Mouse (Mus musculus): ENCODE measurements around the gene Gm37240. TPM values are rescaled to one million over a fixed set of nuclear protein-coding genes. Genes with fewer than 3 reads are reported as not detected.

Gm37240 gene
- polyA plus RNA-seq, 1 experiment from 2014 or later, result 18.1 TPM

DNA sequence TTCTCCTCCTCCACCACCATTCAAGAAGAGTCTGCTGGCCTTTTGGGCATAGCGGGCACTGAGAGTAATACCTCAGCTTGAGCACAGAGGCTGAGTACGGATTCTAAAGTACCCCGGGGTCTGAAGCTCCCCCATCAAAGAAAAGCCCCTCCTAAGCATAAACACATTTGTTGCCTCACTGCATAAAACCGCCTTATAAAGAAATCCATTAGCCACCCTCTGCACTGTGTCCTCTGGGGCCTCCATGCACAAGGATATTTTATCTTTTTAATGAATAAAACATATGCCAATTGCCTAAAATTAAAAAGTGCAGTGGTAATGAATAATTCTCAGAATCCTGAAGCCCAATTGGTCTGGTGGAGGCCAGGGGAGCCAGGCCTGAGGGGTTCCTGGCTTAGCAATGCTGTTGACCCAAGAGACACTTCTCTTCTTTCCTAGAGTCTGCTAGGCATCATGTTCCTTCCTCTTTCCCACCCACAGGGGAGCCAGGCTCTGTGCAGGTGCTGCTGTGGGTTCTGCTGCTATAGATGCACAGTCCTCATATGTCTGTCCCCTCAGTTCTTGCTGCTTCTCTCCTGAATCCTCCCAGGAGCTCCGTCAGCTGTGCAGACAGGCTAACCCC, 463.8 kb downstream of the Gm37240 start:
- Histone ChIP-seq H3K4me3 (ENCODE audit: low read depth, low read length) (no peak overlapping the region), H3K27ac (replicated peaks) (no peak overlapping the region), H3K9me3 (ENCODE audit: control insufficient read depth, low read length) (no peaks in the 10 kb centered on the region), H3K4me1 (replicated peaks; ENCODE audit: control insufficient read depth, insufficient read depth) (no peaks in the 10 kb centered on the region), H3K9ac (ENCODE audit: low read length) (no peak overlapping the region), H3K36me3 (ENCODE audit: control insufficient read depth, insufficient read depth, low read length) (no peaks in the 10 kb centered on the region), H3K27me3 (ENCODE audit: control insufficient read depth, insufficient read depth, low read length) (no peaks in the 10 kb centered on the region), H3K4me2 (replicated peaks; ENCODE audit: low read depth) (no peak overlapping the region)
- no peak for ATAC-seq (ENCODE audit: low FRiP score, low TSS enrichment)
- TF ChIP-seq EP300 (optimal IDR thresholded peaks at IDR 0.05), result no peak
- no peak for TF ChIP-seq CTCF (IDR thresholded peaks at IDR 0.05; ENCODE audit: low read depth)
- WGBS, result 80% methylated on average over 5 of the region's 5 CpGs
- DNase-seq (ENCODE audit: low spot score), result no peak

DNA sequence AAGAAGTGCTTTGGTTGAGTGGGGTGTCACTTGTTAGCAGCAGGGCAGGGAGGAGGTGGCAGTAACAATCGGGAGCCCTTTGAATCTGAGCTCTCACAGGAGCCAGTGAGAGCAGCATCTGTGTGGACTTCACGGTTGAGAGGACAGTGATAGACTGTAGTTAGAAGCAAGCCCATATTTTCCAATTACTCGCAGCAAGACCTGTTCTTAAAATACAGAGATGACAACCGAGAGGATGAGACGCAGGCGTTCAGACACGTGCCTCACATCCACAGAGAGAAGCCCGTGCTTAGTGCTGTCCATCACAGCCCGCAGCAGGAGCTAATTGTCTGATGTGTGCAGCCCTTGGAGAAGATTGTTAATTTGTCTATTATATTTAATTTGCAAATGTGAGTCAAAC, 465.9 kb downstream of the Gm37240 start:
- H3K4me2 ChIP-seq (replicated peaks; ENCODE audit: low read depth), result no peak overlapping the region
- H3K4me3 ChIP-seq (ENCODE audit: low read depth, low read length), result no peak overlapping the region
- H3K27ac ChIP-seq (replicated peaks), result no peak overlapping the region
- 78% methylated on average over 9 of the region's 9 CpGs for WGBS
- no peaks in the 10 kb centered on the region for H3K27me3 ChIP-seq (ENCODE audit: control insufficient read depth, insufficient read depth, low read length)
- no peaks in the 10 kb centered on the region for H3K4me1 ChIP-seq (replicated peaks; ENCODE audit: control insufficient read depth, insufficient read depth)
- H3K36me3 ChIP-seq (ENCODE audit: control insufficient read depth, insufficient read depth, low read length), result no peaks in the 10 kb centered on the region
- H3K9ac ChIP-seq (ENCODE audit: low read length), result no peak overlapping the region
- no peaks in the 10 kb centered on the region for H3K9me3 ChIP-seq (ENCODE audit: control insufficient read depth, low read length)
- ATAC-seq (ENCODE audit: low FRiP score, low TSS enrichment) (no peak), DNase-seq (ENCODE audit: low spot score) (no peak)
- TF ChIP-seq CTCF (IDR thresholded peaks at IDR 0.05; ENCODE audit: low read depth) (no peak), EP300 (optimal IDR thresholded peaks at IDR 0.05) (no peak)

DNA sequence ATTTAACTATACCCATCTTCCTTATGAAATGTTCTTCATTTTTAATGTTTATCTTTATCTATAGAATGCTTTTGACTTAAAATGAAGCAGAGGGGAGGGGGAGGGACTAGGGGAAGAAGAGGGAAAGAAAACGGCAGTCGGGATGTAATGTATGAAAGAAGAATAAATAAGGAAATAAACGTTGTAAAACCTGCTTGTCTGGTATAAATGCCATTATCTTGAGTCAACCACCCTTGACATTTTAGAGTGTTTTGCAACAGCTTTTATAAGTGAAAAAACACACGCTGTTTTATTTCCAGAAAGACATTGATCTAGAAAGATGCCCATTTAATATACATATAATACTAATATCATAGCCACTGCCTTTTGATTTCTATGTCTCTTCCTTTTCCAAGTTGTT, 469.7 kb downstream of the Gm37240 start:
- DNase-seq (ENCODE audit: low spot score) (no peak), ATAC-seq (ENCODE audit: low FRiP score, low TSS enrichment) (0 out of 2 replicates have a peak, but pooled peaks have one; percentile 59)
- Histone ChIP-seq H3K27me3 (ENCODE audit: control insufficient read depth, insufficient read depth, low read length) (no peaks in the 10 kb centered on the region), H3K4me1 (replicated peaks; ENCODE audit: control insufficient read depth, insufficient read depth) (no peaks in the 10 kb centered on the region), H3K4me2 (replicated peaks; ENCODE audit: low read depth) (no peak overlapping the region), H3K9ac (ENCODE audit: low read length) (no peak overlapping the region), H3K36me3 (ENCODE audit: control insufficient read depth, insufficient read depth, low read length) (no peaks in the 10 kb centered on the region), H3K9me3 (ENCODE audit: control insufficient read depth, low read length) (no peaks in the 10 kb centered on the region), H3K27ac (replicated peaks) (no peak overlapping the region), H3K4me3 (ENCODE audit: low read depth, low read length) (no peak overlapping the region)
- TF ChIP-seq CTCF (IDR thresholded peaks at IDR 0.05; ENCODE audit: low read depth) (no peak), EP300 (optimal IDR thresholded peaks at IDR 0.05) (no peak)
- 55% methylated on average over 4 of the region's 4 CpGs for WGBS

DNA sequence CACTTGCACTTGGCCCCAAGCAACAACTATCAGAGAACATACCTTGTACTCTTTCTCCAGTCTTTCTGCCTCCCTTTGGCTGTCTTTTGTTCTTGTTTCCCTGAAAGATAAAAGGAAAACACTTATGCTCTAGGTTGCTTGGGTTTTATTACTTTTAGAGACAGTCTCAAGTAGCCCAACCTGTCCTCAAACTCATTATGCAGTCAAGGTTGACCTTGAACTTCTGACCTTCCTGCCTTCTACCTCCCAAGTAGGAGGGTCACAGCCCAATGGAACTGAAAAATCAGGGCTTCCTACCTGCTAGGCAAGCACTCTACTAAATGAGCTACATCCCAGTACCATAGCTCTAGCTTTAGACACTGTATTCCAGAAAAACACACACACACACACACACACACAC, 488.5 kb downstream of the Gm37240 start:
- H3K36me3 ChIP-seq (ENCODE audit: control insufficient read depth, insufficient read depth, low read length), result no peaks in the 10 kb centered on the region
- no peak overlapping the region for H3K4me2 ChIP-seq (replicated peaks; ENCODE audit: low read depth)
- H3K4me3 ChIP-seq (ENCODE audit: low read depth, low read length), result no peak overlapping the region
- H3K9ac ChIP-seq (ENCODE audit: low read length), result no peak overlapping the region
- no peak for TF ChIP-seq CTCF (IDR thresholded peaks at IDR 0.05; ENCODE audit: low read depth)
- no peak for TF ChIP-seq EP300 (optimal IDR thresholded peaks at IDR 0.05)
- no peak overlapping the region for H3K27ac ChIP-seq (replicated peaks)
- DNase-seq (ENCODE audit: low spot score) (no peak), ATAC-seq (ENCODE audit: low FRiP score, low TSS enrichment) (no peak)
- no peaks in the 10 kb centered on the region for H3K27me3 ChIP-seq (ENCODE audit: control insufficient read depth, insufficient read depth, low read length)
- no peaks in the 10 kb centered on the region for H3K9me3 ChIP-seq (ENCODE audit: control insufficient read depth, low read length)
- H3K4me1 ChIP-seq (replicated peaks; ENCODE audit: control insufficient read depth, insufficient read depth), result no peaks in the 10 kb centered on the region

DNA sequence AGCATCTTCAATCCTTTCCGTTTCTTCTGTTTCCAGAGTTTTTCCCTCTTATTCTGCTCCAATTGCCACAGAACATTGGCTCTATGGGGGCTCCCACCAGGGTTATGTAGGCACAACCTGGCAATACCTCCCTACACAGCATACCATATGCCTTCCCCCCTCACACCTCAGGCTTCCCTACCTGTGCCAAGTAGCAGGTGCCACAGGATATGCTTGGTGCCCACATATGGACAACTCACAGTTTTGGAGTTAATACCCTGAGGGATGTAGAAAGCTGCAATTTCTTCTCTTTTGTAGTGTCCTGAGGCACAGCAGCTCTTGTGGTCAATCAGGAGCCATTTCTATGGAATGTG, 488.9 kb downstream of the Gm37240 start:
- TF ChIP-seq CTCF (IDR thresholded peaks at IDR 0.05; ENCODE audit: low read depth) (no peak), EP300 (optimal IDR thresholded peaks at IDR 0.05) (no peak)
- DNase-seq (ENCODE audit: low spot score) (no peak), ATAC-seq (ENCODE audit: low FRiP score, low TSS enrichment) (no peak)
- Histone ChIP-seq H3K9me3 (ENCODE audit: control insufficient read depth, low read length) (no peaks in the 10 kb centered on the region), H3K4me1 (replicated peaks; ENCODE audit: control insufficient read depth, insufficient read depth) (no peaks in the 10 kb centered on the region), H3K27me3 (ENCODE audit: control insufficient read depth, insufficient read depth, low read length) (no peaks in the 10 kb centered on the region), H3K27ac (replicated peaks) (no peak overlapping the region), H3K4me2 (replicated peaks; ENCODE audit: low read depth) (no peak overlapping the region), H3K36me3 (ENCODE audit: control insufficient read depth, insufficient read depth, low read length) (no peaks in the 10 kb centered on the region), H3K9ac (ENCODE audit: low read length) (no peak overlapping the region), H3K4me3 (ENCODE audit: low read depth, low read length) (no peak overlapping the region)
- WGBS, result 87% methylated on average over 1 of the region's 1 CpGs

DNA sequence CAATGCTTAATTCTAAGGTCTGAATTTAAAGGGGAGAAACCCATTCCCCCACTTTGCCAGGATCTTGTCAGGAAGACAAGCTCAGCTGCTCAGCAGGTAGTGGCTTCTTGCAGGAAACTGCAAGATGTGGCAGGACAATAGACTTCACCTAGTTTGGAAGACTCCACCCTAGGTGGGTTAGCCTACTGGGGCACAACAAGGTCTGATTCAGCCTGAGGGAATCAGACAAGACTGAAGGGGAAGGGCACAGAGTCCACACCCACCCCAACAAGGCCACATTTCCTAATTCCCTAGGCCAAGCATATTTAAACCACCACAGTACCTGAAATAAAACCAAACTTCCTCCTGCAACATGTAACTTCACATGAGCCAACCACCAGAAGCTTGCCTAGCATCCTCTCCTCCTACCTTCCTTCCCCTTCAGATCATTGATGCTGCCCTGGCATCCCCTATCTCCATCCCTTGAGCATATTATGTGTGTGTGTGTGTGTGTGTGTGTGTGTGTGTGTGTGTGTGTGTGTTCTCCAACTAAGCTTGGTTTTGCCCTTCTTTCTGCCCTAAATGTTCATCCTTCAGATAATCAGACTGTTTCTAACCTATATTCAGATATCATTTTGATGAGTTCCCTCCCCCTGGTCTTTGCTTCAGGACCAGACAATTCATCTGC, 489.4 kb downstream of the Gm37240 start:
- H3K4me2 ChIP-seq (replicated peaks; ENCODE audit: low read depth), result no peak overlapping the region
- H3K36me3 ChIP-seq (ENCODE audit: control insufficient read depth, insufficient read depth, low read length), result no peaks in the 10 kb centered on the region
- no peak for TF ChIP-seq CTCF (IDR thresholded peaks at IDR 0.05; ENCODE audit: low read depth)
- TF ChIP-seq EP300 (optimal IDR thresholded peaks at IDR 0.05), result no peak
- H3K9me3 ChIP-seq (ENCODE audit: control insufficient read depth, low read length), result no peaks in the 10 kb centered on the region
- H3K4me3 ChIP-seq (ENCODE audit: low read depth, low read length), result no peak overlapping the region
- DNase-seq (ENCODE audit: low spot score) (no peak), ATAC-seq (ENCODE audit: low FRiP score, low TSS enrichment) (no peak)
- no peak overlapping the region for H3K9ac ChIP-seq (ENCODE audit: low read length)
- H3K4me1 ChIP-seq (replicated peaks; ENCODE audit: control insufficient read depth, insufficient read depth), result no peaks in the 10 kb centered on the region
- no peaks in the 10 kb centered on the region for H3K27me3 ChIP-seq (ENCODE audit: control insufficient read depth, insufficient read depth, low read length)
- H3K27ac ChIP-seq (replicated peaks), result no peak overlapping the region
